Mouse (Mus musculus) liver, adult 2 months (tissue): Measurements from ENCODE around the gene Samd4b. TPM values are rescaled to one million over a fixed set of nuclear protein-coding genes. Genes with fewer than 3 reads are reported as not detected.

Source experiments
- DNase-seq: peaks from one replicate; pipeline ENCODE4 v3.0.0-alpha.2; 2011; ENCODE audit warnings: low read depth, low spot score; ENCODE audit errors: extremely low read depth
- H3K27ac ChIP-seq: fragments of 200-500 bp; replicated peaks from 2 replicates; pipeline ENCODE4 v1.5.1; 2012; ENCODE audit warnings: low read depth, mild to moderate bottlenecking, control low read depth, inconsistent platforms, low read length; ENCODE audit not compliant: insufficient read depth
- H3K27me3 ChIP-seq: fragments of 200-500 bp; 2 replicates; pipeline ENCODE4 v1.6.1; 2012; ENCODE audit warnings: mild to moderate bottlenecking, moderate library complexity, low read length, inconsistent platforms; ENCODE audit not compliant: control insufficient read depth, insufficient read depth
- H3K36me3 ChIP-seq: fragments of 200-500 bp; 2 replicates; pipeline ENCODE4 v1.6.1; 2012; ENCODE audit warnings: low read length, inconsistent platforms; ENCODE audit not compliant: control insufficient read depth, insufficient read depth
- H3K4me1 ChIP-seq: fragments of 200-500 bp; 2 replicates; pipeline ENCODE4 v1.6.1; 2011; ENCODE audit warnings: low read length; ENCODE audit not compliant: control insufficient read depth, insufficient read depth
- H3K4me3 ChIP-seq: fragments of 200-500 bp; 2 replicates; pipeline ENCODE4 v1.5.1; 2011; ENCODE audit warnings: low read depth, mild to moderate bottlenecking, control low read depth, low read length, moderate library complexity; ENCODE audit not compliant: insufficient read depth
- H3K79me2 ChIP-seq: fragments of 200-500 bp; 2 replicates; pipeline ENCODE4 v1.6.1; 2012; ENCODE audit warnings: inconsistent platforms, mild to moderate bottlenecking, low read length, moderate library complexity; ENCODE audit not compliant: control insufficient read depth, insufficient read depth
- H3K9ac ChIP-seq: fragments of 200-500 bp; 2 replicates; pipeline ENCODE4 v1.6.1; 2012; ENCODE audit warnings: low read depth, mild to moderate bottlenecking, control low read depth, inconsistent platforms, low read length
- CTCF ChIP-seq: fragments of 200-500 bp; IDR thresholded peaks from 2 replicates; pipeline ENCODE4 v1.5.1; 2011; ENCODE audit warnings: low read depth, low read length, control low read depth
- POLR2A ChIP-seq: fragments of 200-500 bp; IDR thresholded peaks from 2 replicates; pipeline ENCODE4 v1.6.1; 2011; ENCODE audit warnings: low read length, control low read depth; ENCODE audit not compliant: insufficient read depth; ENCODE audit errors: extremely low read depth
- WGBS: fragments of 180-500 bp; shearing (Covaris S2); methylation state at CpG from one replicate; pipeline ENCODE4 v1.1.7; 2018; 5-methylcytosine and 5-hydroxymethylcytosine counted together
- polyA plus RNA-seq: library from polyadenylated mRNA; depleted of rRNA; stranded (reverse); fragments of >200 nt; gene quantifications from 2 replicates; pipeline ENCODE4 v1.2.3, GENCODE M21; 2012
- total RNA-seq: library from RNA; depleted of rRNA; stranded (reverse); fragments of >200 nt; gene quantifications from 2 replicates; pipeline ENCODE4 v1.2.3, GENCODE M21; 2014

Gene Samd4b
- total and polyA plus RNA-seq, 2 experiments = 4.1 to 27.0 TPM

DNA sequence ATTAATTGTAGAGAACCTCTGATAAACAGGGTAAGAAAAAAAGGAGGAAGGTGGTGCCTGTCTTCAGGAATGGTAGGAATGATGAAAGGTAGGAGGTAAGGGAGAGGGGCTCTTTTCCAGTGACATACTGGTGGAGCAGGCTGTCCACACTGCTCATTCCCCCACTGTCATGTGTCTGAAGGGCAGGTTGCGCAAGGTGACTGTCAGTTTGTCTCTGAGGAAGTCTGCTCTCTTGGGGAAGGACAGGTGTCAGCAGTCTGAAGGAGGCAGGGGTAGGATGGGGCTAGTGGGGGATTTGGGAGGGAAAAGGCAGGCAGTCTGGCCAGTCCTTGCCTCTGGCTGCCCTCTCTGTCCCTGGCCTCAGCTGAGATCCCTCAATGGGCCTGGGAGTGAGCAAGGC is 196.9 kb downstream of the Samd4b start:
- H3K36me3 ChIP-seq = peaks cover 48% of the 10 kb centered on the region
- TF ChIP-seq POLR2A (no peak), CTCF (no peak)
- H3K79me2 ChIP-seq = no peaks in the 10 kb centered on the region
- 88% methylated on average over 1 of the region's 1 CpGs for WGBS
- DNase-seq = no peak
- no peak overlapping the region for H3K27ac ChIP-seq
- no peak overlapping the region for H3K9ac ChIP-seq
- H3K4me1 ChIP-seq = no peaks in the 10 kb centered on the region
- no peaks in the 10 kb centered on the region for H3K27me3 ChIP-seq
- H3K4me3 ChIP-seq = no peak overlapping the region

GRCm38 (mm10) chr7:28398696-28399340 is 199.1 kb downstream of the Samd4b start:
- Histone ChIP-seq H3K36me3 (peaks cover 40% of the 10 kb centered on the region), H3K9ac (no peak overlapping the region), H3K79me2 (0 out of 2 replicates have a peak, but pooled peaks cover under 1% of the 10 kb centered on the region), H3K27me3 (no peaks in the 10 kb centered on the region), H3K4me3 (no peak overlapping the region), H3K4me1 (peaks cover under 1% of the 10 kb centered on the region), H3K27ac (no peak overlapping the region)
- WGBS = 94% methylated on average over 10 of the region's 10 CpGs
- no peak for DNase-seq
- TF ChIP-seq CTCF = no peak
- TF ChIP-seq POLR2A = no peak

DNA sequence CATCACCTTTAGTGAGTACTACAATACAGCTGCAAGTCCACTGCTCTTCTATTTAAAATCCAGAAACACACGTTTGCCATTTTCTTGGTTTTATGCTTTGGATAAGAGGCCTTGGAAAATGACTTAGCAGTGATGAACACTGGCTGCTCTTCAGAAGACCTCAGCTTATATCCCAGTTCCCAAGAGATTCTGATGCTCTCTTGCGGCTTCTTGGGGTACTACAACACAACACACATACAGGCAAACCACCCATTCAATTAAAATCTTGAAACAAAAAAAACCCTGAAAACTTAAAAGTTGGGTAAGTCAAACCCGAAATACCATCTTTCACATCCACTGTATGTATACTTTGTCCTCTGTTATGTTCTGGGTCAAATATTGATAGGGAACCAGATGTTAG is 199.9 kb downstream of the Samd4b start:
- 73% methylated on average over 3 of the region's 3 CpGs for WGBS
- Histone ChIP-seq H3K27ac (no peak overlapping the region), H3K9ac (no peak overlapping the region), H3K4me3 (no peak overlapping the region), H3K27me3 (no peaks in the 10 kb centered on the region), H3K4me1 (peaks cover 6% of the 10 kb centered on the region), H3K36me3 (peaks cover 37% of the 10 kb centered on the region), H3K79me2 (peaks cover 8% of the 10 kb centered on the region; the same call in 1 of the 2 replicates)
- no peak for DNase-seq
- TF ChIP-seq CTCF = no peak
- TF ChIP-seq POLR2A = no peak

GRCm38 (mm10) chr7:28395425-28395824 is 202.5 kb downstream of the Samd4b start:
- peaks cover 36% of the 10 kb centered on the region for H3K36me3 ChIP-seq

GRCm38 (mm10) chr7:28393272-28393951 is 204.5 kb downstream of the Samd4b start:
- Histone ChIP-seq H3K79me2 (peaks cover 15% of the 10 kb centered on the region; the same call in 1 of the 2 replicates), H3K4me1 (peaks cover 11% of the 10 kb centered on the region), H3K9ac (peak overlapping the region; percentile 92), H3K27ac (no peak overlapping the region; the same call in 1 of the 2 replicates), H3K36me3 (peaks cover 29% of the 10 kb centered on the region), H3K4me3 (peak overlapping the region; percentile 92), H3K27me3 (no peaks in the 10 kb centered on the region)
- TF ChIP-seq CTCF (no peak), POLR2A (no peak)
- WGBS = 5% methylated on average over 22 of the region's 22 CpGs
- DNase-seq = no peak

More at GRCm38 (mm10) chr7:28395425-28395824, 202.5 kb downstream of the Samd4b start:
- TF ChIP-seq CTCF = no peak
- TF ChIP-seq POLR2A = no peak
- Histone ChIP-seq H3K79me2 (peaks cover 11% of the 10 kb centered on the region; the same call in 1 of the 2 replicates), H3K4me1 (peaks cover 11% of the 10 kb centered on the region), H3K27me3 (no peaks in the 10 kb centered on the region), H3K9ac (no peak overlapping the region), H3K4me3 (no peak overlapping the region), H3K27ac (no peak overlapping the region)
- WGBS = 90% methylated on average over 4 of the region's 4 CpGs
- DNase-seq = no peak
